Mouse (Mus musculus) thymus, adult 2 months (tissue): ENCODE results near the gene Gcc2. TPM values are rescaled to one million over a fixed set of nuclear protein-coding genes. Genes with fewer than 3 reads are reported as not detected.

Experiments
- DNase-seq: peaks from one replicate; pipeline ENCODE4 v3.0.0; 2021
- H3K27ac ChIP-seq: fragments of 200-500 bp; 2 replicates; pipeline ENCODE4 v1.5.1; 2012; ENCODE audit warnings: low read length, control low read depth; ENCODE audit not compliant: control insufficient read depth, insufficient read depth
- H3K27me3 ChIP-seq: fragments of 200-500 bp; 2 replicates; pipeline ENCODE4 v1.6.1; 2012; ENCODE audit warnings: mild to moderate bottlenecking, low read length, moderate library complexity, mixed read lengths; ENCODE audit not compliant: control insufficient read depth, insufficient read depth
- H3K36me3 ChIP-seq: fragments of 200-500 bp; 2 replicates; pipeline ENCODE4 v1.6.1; 2012; ENCODE audit warnings: mild to moderate bottlenecking, low read length, moderate library complexity; ENCODE audit not compliant: control insufficient read depth, insufficient read depth
- H3K4me1 ChIP-seq: fragments of 200-500 bp; replicated peaks from 2 replicates; pipeline ENCODE4 v1.6.1; 2012; ENCODE audit warnings: low read length; ENCODE audit not compliant: control insufficient read depth, insufficient read depth
- H3K4me3 ChIP-seq: fragments of 200-500 bp; 2 replicates; pipeline ENCODE4 v1.5.1; 2012; ENCODE audit warnings: mild to moderate bottlenecking, low read length, control low read depth, moderate library complexity; ENCODE audit not compliant: control insufficient read depth, insufficient read depth
- CTCF ChIP-seq: fragments of 200-500 bp; IDR thresholded peaks from 2 replicates; pipeline ENCODE4 v1.5.1; 2012; ENCODE audit warnings: mild to moderate bottlenecking, control low read depth, low read length, moderate library complexity, borderline replicate concordance; ENCODE audit not compliant: control insufficient read depth, poor library complexity, insufficient read depth; ENCODE audit errors: extremely low read depth
- POLR2A ChIP-seq: fragments of 200-500 bp; IDR thresholded peaks from 2 replicates; pipeline ENCODE4 v1.6.1; 2012; ENCODE audit warnings: mild to moderate bottlenecking, low read length, control low read depth, moderate library complexity; ENCODE audit not compliant: control insufficient read depth, poor library complexity, insufficient read depth; ENCODE audit errors: extremely low read depth
- WGBS: fragments of 180-500 bp; shearing (Covaris S2); methylation state at CpG from one replicate; pipeline ENCODE4 v1.1.7; 2018; 5-methylcytosine and 5-hydroxymethylcytosine counted together
- polyA plus RNA-seq: library from polyadenylated mRNA; depleted of rRNA; stranded (reverse); fragments of >200 nt; gene quantifications from 2 replicates; pipeline ENCODE4 v1.2.3, GENCODE M21; 2012; rRNA removed

Gcc2 gene
- polyA plus RNA-seq, result 10.3 and 11.7 TPM in 2 replicates

GRCm38 (mm10) chr10:58255213-58255892 lies at the start of gene Gcc2:
Gcc2 (plus strand) TSS chr10:58255497.
- DNase-seq, result peak; percentile 92
- peaks cover 2% of the 10 kb centered on the region; the same call in 1 of the 2 replicates for H3K4me1 ChIP-seq
- H3K36me3 ChIP-seq, result peaks cover 12% of the 10 kb centered on the region
- peak within 1 kb of the TSS; percentile 74 for H3K4me3 ChIP-seq
- no peaks in the 10 kb centered on the region for H3K27me3 ChIP-seq
- WGBS, result under 1% methylated on average over 58 of the region's 58 CpGs
- no peak within 1 kb of the TSS for H3K27ac ChIP-seq
- peak; percentile 67; the same call in 1 of the 2 replicates for TF ChIP-seq CTCF
- peak; percentile 63 for TF ChIP-seq POLR2A

DNA sequence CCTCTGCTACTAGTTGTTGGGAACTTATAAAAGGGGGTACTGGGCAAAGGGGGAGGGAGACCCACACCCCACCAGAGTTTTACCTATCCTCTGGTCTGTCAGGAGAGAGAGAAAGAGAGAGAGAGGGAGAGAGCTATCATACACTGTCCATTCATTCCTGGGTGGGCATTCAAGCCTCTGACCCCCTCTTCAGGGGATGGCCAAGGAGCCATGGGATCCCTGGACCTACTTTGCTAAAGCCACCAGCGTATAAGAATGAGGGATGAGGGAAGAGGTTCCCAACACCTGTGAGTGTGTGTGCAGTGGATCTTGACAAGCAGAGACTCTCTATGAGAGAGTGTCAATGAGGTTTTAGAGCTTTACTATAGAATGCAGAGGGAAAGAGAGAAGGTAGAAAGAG lies 49.3 kb upstream of the Gcc2 start:
- Histone ChIP-seq H3K4me3 (no peak overlapping the region), H3K27ac (no peak overlapping the region), H3K36me3 (no peaks in the 10 kb centered on the region), H3K27me3 (no peaks in the 10 kb centered on the region), H3K4me1 (no peaks in the 10 kb centered on the region)
- WGBS, result 39% methylated on average over 1 of the region's 1 CpGs
- TF ChIP-seq POLR2A, result no peak
- TF ChIP-seq CTCF, result no peak
- DNase-seq, result no peak

- no peaks in the 10 kb centered on the region for H3K36me3 ChIP-seq
- no peaks in the 10 kb centered on the region for H3K4me1 ChIP-seq
- no peak for DNase-seq
- H3K27ac ChIP-seq, result no peak overlapping the region
- WGBS, result 93% methylated on average over 4 of the region's 4 CpGs
- no peaks in the 10 kb centered on the region for H3K27me3 ChIP-seq
- H3K4me3 ChIP-seq, result no peak overlapping the region
- TF ChIP-seq POLR2A (no peak), CTCF (no peak)
Measured at GRCm38 (mm10) chr10:58206639-58207404, 48.5 kb upstream of the Gcc2 start.

GRCm38 (mm10) chr10:58209710-58210467 lies 45.4 kb upstream of the Gcc2 start:
- 72% methylated on average over 2 of the region's 2 CpGs for WGBS
- TF ChIP-seq CTCF (no peak), POLR2A (no peak)
- H3K4me1 ChIP-seq, result no peaks in the 10 kb centered on the region
- H3K27ac ChIP-seq, result no peak overlapping the region
- H3K27me3 ChIP-seq, result no peaks in the 10 kb centered on the region
- no peaks in the 10 kb centered on the region for H3K36me3 ChIP-seq
- no peak overlapping the region for H3K4me3 ChIP-seq
- no peak for DNase-seq

DNA sequence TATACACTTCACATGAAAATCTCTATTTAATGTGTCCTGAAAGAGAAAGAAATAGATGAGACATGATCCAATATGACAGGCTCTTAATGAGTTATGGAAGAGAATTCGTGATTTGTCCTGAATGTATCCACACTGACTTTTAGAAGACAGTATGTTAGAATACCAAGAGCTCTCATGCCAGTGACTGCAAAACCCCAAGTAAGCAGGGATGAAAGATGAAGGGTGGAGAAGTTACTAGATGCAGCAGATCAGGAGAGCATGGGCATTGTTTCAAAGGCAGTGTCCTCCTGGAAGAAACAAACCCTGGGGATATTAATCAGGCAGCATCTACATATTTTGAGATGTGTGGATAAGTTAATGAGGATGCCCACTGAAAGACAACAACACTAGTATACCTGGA lies 44.8 kb upstream of the Gcc2 start:
- WGBS, result 63% methylated on average over 1 of the region's 1 CpGs
- DNase-seq, result no peak

DNA sequence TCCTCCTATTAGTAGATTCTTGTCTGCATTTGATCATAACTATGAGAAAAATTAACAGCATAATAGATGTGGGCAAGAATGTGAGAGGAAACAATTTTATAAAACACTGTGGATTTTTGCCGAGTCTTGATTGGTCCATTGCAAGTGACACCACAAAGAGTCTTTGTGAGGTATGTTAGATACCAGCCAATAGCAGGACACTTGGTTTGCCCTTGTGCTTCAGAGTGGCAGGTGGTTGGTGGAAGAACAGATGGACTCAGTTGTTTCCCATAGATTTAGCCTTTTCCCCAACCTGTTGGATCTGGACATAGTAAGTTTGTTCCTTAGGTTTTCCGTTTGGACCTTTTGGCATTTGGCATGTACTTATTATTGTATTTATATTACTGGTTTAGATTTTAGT lies 44.1 kb upstream of the Gcc2 start:
- Histone ChIP-seq H3K27ac (no peak overlapping the region), H3K27me3 (no peaks in the 10 kb centered on the region), H3K4me3 (no peak overlapping the region), H3K4me1 (no peaks in the 10 kb centered on the region), H3K36me3 (no peaks in the 10 kb centered on the region)
- 91% methylated on average over 2 of the region's 2 CpGs for WGBS
- no peak for TF ChIP-seq CTCF
- TF ChIP-seq POLR2A, result no peak
- DNase-seq, result no peak

More for the DNA sequence above, 44.8 kb upstream of the Gcc2 start:
- H3K4me3 ChIP-seq, result no peak overlapping the region
- no peaks in the 10 kb centered on the region for H3K27me3 ChIP-seq
- H3K27ac ChIP-seq, result no peak overlapping the region
- H3K4me1 ChIP-seq, result no peaks in the 10 kb centered on the region
- H3K36me3 ChIP-seq, result no peaks in the 10 kb centered on the region
- no peak for TF ChIP-seq CTCF
- no peak for TF ChIP-seq POLR2A
